Mouse (Mus musculus): Measurements from ENCODE around the gene Tm7sf2. TPM values are rescaled to one million over a fixed set of nuclear protein-coding genes. Genes with fewer than 3 reads are reported as not detected.
A peak's percentile ranks its signal among the peaks of the same experiment; 100 is the strongest.
"Not testable (repeated sequence)": the region's sequence is repeated elsewhere in the genome, so short reads cannot be mapped to it uniquely, and the experiment has no call there.

Gene Tm7sf2
- polyA plus RNA-seq, 1 experiment from 2014 or later = 9.2 TPM

DNA sequence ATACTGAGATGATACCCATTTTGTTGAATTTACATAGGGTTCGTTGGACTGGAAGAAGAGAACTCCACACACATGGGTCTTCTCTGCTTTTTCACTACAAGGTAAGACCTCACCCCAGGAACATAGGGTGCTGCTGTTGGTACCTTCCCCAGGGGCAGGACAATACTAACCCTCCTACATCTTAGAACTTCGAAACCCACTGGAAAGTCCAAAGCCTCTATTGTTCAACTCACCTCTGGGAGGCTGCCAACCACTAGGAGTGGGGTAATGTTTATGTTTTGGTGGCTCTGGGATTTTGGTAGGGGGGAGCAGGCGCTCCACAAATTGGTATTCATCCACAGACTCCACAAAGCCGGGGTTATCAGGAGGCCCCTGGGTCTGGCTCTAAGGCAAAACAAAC lies 11.5 kb downstream of the Tm7sf2 start:
- H3K36me3 ChIP-seq = peaks cover 62% of the 10 kb centered on the region
- peak overlapping the region; percentile 83 for H3K9ac ChIP-seq
- H3K27me3 ChIP-seq (replicated peaks) = no peaks in the 10 kb centered on the region
- H3K9me3 ChIP-seq (replicated peaks) = no peaks in the 10 kb centered on the region
- H3K4me3 ChIP-seq = peak overlapping the region; percentile 98
- peak overlapping the region; percentile 88 for H3K4me2 ChIP-seq
- H3K4me1 ChIP-seq (replicated peaks) = peaks cover 33% of the 10 kb centered on the region
- ATAC-seq (ENCODE audit: insufficient number of reproducible peaks, low FRiP score) = no peak
- H3K27ac ChIP-seq (ENCODE audit: poor library complexity, severe bottlenecking) = no peak overlapping the region
- WGBS = 53% methylated on average over 4 of the region's 4 CpGs

- 80% methylated on average over 5 of the region's 5 CpGs for whole genome bisulfite sequencing
- H3K36me3 ChIP-seq = peaks cover 78% of the 10 kb centered on the region
- H3K4me1 ChIP-seq (replicated peaks) = peaks cover 28% of the 10 kb centered on the region
- H3K27ac ChIP-seq (ENCODE audit: poor library complexity, severe bottlenecking) = no peak overlapping the region
- no peak for ATAC-seq (ENCODE audit: insufficient number of reproducible peaks, low FRiP score)
- no peak overlapping the region for H3K9ac ChIP-seq
- H3K4me2 ChIP-seq = no peak overlapping the region
- H3K4me3 ChIP-seq = no peak overlapping the region
- H3K27me3 ChIP-seq (replicated peaks) = no peaks in the 10 kb centered on the region
- no peaks in the 10 kb centered on the region for H3K9me3 ChIP-seq (replicated peaks)
Observed at GRCm38 (mm10) chr19:6054296-6054695, 13.9 kb downstream of the Tm7sf2 start.

DNA sequence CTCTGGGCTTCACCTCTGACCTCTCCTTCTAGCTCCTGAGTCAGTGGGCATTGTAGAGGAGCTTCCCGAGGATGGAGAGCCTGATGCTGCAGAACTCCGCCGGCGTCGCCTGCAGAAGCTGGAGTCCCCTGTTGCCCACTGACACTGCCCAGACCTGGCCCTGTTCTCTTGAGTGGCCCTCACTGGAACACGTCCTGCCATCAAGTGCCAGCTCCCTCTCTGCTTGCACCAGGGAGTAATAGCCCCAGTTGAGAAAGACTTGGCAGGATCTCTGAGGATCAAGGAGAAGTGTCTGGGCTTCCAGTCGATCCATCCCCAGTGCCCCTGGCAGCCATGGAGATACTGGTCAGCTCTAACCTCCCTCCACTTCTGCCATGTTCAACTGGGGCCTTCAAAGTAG lies 15.7 kb downstream of the Tm7sf2 start:
- Histone ChIP-seq H3K9ac (no peak overlapping the region; the same call in 1 of the 2 replicates), H3K4me2 (no peak overlapping the region), H3K4me3 (no peak overlapping the region), H3K27ac (ENCODE audit: poor library complexity, severe bottlenecking) (no peak overlapping the region), H3K9me3 (replicated peaks) (no peaks in the 10 kb centered on the region), H3K4me1 (replicated peaks) (peaks cover 36% of the 10 kb centered on the region), H3K27me3 (replicated peaks) (no peaks in the 10 kb centered on the region), H3K36me3 (peaks cover 80% of the 10 kb centered on the region)
- no peak for ATAC-seq (ENCODE audit: insufficient number of reproducible peaks, low FRiP score)
- 81% methylated on average over 7 of the region's 7 CpGs for WGBS

DNA sequence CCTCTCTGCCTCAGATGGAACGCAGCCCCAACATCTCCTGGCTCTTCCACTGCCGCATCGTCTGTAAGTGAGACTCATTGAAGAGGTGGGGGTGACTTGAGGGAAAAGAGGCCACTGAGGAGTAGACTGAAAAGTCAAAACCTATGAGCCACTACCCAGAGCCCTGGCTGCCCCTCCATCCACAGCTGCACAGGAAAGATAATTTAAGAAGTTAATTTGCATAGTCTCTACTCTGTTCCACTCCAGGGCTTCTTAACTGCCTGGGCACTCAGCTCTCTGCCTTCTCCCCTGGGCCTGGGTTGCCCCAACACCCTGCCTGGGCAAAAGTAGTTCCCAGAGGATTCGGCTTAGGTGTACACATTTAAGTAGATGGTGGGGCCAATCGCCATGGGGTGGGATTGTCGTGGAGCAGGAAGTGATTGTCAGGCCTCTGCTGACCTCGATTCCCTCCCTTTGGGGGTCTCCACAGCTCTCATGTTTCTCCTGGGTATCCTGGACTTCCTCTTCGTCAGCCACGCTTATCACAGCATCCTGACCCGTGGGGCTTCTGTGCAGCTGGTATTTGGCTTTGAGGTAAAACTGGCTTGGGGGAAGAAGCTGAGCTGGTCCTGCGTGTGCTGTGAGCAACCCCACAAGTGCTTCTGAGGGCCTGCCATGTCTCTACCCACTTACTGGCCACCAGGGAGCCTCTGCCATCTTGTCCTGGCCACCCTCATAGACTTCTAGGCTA lies 19.3 kb downstream of the Tm7sf2 start:
- WGBS = 82% methylated on average over 11 of the region's 11 CpGs
- Histone ChIP-seq H3K27me3 (replicated peaks) (no peaks in the 10 kb centered on the region), H3K36me3 (peaks cover 57% of the 10 kb centered on the region), H3K4me1 (replicated peaks) (peaks cover 26% of the 10 kb centered on the region), H3K9me3 (replicated peaks) (no peaks in the 10 kb centered on the region), H3K4me3 (no peak overlapping the region), H3K27ac (ENCODE audit: poor library complexity, severe bottlenecking) (no peak overlapping the region), H3K9ac (no peak overlapping the region), H3K4me2 (peak overlapping the region; percentile 93; the same call in 1 of the 2 replicates)
- ATAC-seq (ENCODE audit: insufficient number of reproducible peaks, low FRiP score) = no peak

DNA sequence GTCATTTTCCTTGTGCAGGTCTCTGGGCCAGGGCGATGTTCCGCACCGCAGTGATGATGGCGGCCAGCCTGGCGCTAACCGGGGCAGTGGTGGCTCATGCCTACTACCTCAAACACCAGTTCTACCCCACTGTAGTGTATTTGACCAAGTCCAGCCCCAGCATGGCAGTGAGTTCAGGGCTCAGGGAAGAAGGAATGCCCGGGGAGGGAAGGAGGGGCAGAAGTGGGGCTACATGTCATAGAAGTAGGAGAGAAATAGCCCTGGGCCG lies 20.3 kb downstream of the Tm7sf2 start:
- H3K4me1 ChIP-seq (replicated peaks) = peaks cover 26% of the 10 kb centered on the region
- WGBS = 81% methylated on average over 8 of the region's 8 CpGs
- no peak for ATAC-seq (ENCODE audit: insufficient number of reproducible peaks, low FRiP score)
- H3K27me3 ChIP-seq (replicated peaks) = no peaks in the 10 kb centered on the region
- H3K4me2 ChIP-seq = peak overlapping the region; percentile 93
- H3K27ac ChIP-seq (ENCODE audit: poor library complexity, severe bottlenecking) = no peak overlapping the region
- H3K9ac ChIP-seq = peak overlapping the region; percentile 97
- peaks cover 46% of the 10 kb centered on the region for H3K36me3 ChIP-seq
- peak overlapping the region; percentile 97 for H3K4me3 ChIP-seq
- H3K9me3 ChIP-seq (replicated peaks) = no peaks in the 10 kb centered on the region

- no peaks in the 10 kb centered on the region for H3K27me3 ChIP-seq (replicated peaks)
- no peaks in the 10 kb centered on the region for H3K9me3 ChIP-seq (replicated peaks)
- WGBS = 2% methylated on average over 44 of the region's 44 CpGs
- peak overlapping the region; percentile 98 for H3K27ac ChIP-seq (ENCODE audit: poor library complexity, severe bottlenecking)
- H3K4me2 ChIP-seq = peak overlapping the region; percentile 93
- peak overlapping the region; percentile 97 for H3K4me3 ChIP-seq
- peaks cover 41% of the 10 kb centered on the region for H3K36me3 ChIP-seq
- peak overlapping the region; percentile 97 for H3K9ac ChIP-seq
- peak; percentile 31; the same call in 1 of the 2 replicates for ATAC-seq (ENCODE audit: insufficient number of reproducible peaks, low FRiP score)
- peaks cover 26% of the 10 kb centered on the region for H3K4me1 ChIP-seq (replicated peaks)
Observed at GRCm38 (mm10) chr19:6047154-6047898, 20.8 kb downstream of the Tm7sf2 start.

- Histone ChIP-seq H3K4me3 (peak within 1 kb of the TSS; percentile 97), H3K4me1 (replicated peaks) (peaks cover 26% of the 10 kb centered on the region), H3K27me3 (replicated peaks) (no peaks in the 10 kb centered on the region), H3K9ac (peak within 1 kb of the TSS; percentile 97), H3K4me2 (peak within 1 kb of the TSS; percentile 93), H3K27ac (ENCODE audit: poor library complexity, severe bottlenecking) (peak within 1 kb of the TSS; percentile 98), H3K36me3 (peaks cover 33% of the 10 kb centered on the region), H3K9me3 (replicated peaks) (no peaks in the 10 kb centered on the region)
- ATAC-seq (ENCODE audit: insufficient number of reproducible peaks, low FRiP score) = peak; percentile 90
- 0% methylated on average over 65 of the region's 65 CpGs for WGBS
Observed at GRCm38 (mm10) chr19:6046294-6047153, 21.6 kb downstream of the Tm7sf2 start, which contains the start of gene Syvn1. Gene Syvn1 (plus strand): TSS chr19:6046576.

GRCm38 (mm10) chr19:6045366-6046293 lies 22.5 kb downstream of the Tm7sf2 start:
- ATAC-seq (ENCODE audit: insufficient number of reproducible peaks, low FRiP score) = peak; percentile 49; the same call in 1 of the 2 replicates
- Histone ChIP-seq H3K27me3 (replicated peaks) (no peaks in the 10 kb centered on the region), H3K27ac (ENCODE audit: poor library complexity, severe bottlenecking) (peak overlapping the region; percentile 98), H3K9me3 (replicated peaks) (no peaks in the 10 kb centered on the region), H3K9ac (peak overlapping the region; percentile 74), H3K4me3 (peak overlapping the region; percentile 97), H3K4me2 (peak overlapping the region; percentile 93), H3K4me1 (replicated peaks) (peaks cover 26% of the 10 kb centered on the region), H3K36me3 (peaks cover 24% of the 10 kb centered on the region)
- 17% methylated on average over 20 of the region's 20 CpGs for WGBS

- H3K9me3 ChIP-seq (replicated peaks); H3K4me3 ChIP-seq; ATAC-seq (ENCODE audit: insufficient number of reproducible peaks, low FRiP score); H3K27me3 ChIP-seq (replicated peaks); H3K9ac ChIP-seq; H3K36me3 ChIP-seq; H3K4me2 ChIP-seq; H3K27ac ChIP-seq (ENCODE audit: poor library complexity, severe bottlenecking): not testable (repeated sequence)
- H3K4me1 ChIP-seq (replicated peaks) = peaks cover 26% of the 10 kb centered on the region
- 54% methylated on average over 4 of the region's 4 CpGs for WGBS
Observed at GRCm38 (mm10) chr19:6044102-6044501, 24.1 kb downstream of the Tm7sf2 start.

DNA sequence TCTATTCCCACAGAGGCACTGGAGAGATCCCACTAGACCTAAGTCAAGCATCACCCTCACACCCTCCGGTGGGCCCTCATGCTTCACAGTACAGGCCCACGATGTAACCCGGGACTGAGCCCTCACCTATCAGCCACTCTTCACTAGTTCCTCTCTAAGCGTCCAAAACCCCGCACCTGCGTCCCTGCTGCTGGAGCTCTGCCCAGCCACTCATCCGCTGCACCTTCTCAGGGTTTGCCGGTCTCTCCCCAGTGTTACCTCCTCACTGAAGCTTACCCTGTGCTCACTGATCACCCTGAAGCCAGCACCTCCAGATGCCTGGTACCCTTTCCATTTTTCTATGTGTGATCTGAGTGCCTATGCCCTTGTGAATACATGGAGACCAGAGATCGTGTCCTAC lies 25.9 kb downstream of the Tm7sf2 start:
- 79% methylated on average over 9 of the region's 9 CpGs for WGBS

More for the DNA sequence above, 25.9 kb downstream of the Tm7sf2 start:
- H3K4me1 ChIP-seq (replicated peaks) = peaks cover 8% of the 10 kb centered on the region
- no peak overlapping the region for H3K4me3 ChIP-seq
- H3K9ac ChIP-seq = no peak overlapping the region
- no peaks in the 10 kb centered on the region for H3K27me3 ChIP-seq (replicated peaks)
- ATAC-seq (ENCODE audit: insufficient number of reproducible peaks, low FRiP score) = no peak
- no peak overlapping the region for H3K4me2 ChIP-seq
- no peak overlapping the region for H3K27ac ChIP-seq (ENCODE audit: poor library complexity, severe bottlenecking)
- H3K9me3 ChIP-seq (replicated peaks) = no peaks in the 10 kb centered on the region
- no peaks in the 10 kb centered on the region for H3K36me3 ChIP-seq

Measured in heart, embryonic 12.5 days (tissue).